Mouse (Mus musculus): ENCODE measurements at regions not wholly inside any gene's neighbourhood (a gene's known extent, or its start where the extent isn't known, plus 50 kb on each side); places are given as distances from the start of the nearest gene placed in this dataset.

DNA sequence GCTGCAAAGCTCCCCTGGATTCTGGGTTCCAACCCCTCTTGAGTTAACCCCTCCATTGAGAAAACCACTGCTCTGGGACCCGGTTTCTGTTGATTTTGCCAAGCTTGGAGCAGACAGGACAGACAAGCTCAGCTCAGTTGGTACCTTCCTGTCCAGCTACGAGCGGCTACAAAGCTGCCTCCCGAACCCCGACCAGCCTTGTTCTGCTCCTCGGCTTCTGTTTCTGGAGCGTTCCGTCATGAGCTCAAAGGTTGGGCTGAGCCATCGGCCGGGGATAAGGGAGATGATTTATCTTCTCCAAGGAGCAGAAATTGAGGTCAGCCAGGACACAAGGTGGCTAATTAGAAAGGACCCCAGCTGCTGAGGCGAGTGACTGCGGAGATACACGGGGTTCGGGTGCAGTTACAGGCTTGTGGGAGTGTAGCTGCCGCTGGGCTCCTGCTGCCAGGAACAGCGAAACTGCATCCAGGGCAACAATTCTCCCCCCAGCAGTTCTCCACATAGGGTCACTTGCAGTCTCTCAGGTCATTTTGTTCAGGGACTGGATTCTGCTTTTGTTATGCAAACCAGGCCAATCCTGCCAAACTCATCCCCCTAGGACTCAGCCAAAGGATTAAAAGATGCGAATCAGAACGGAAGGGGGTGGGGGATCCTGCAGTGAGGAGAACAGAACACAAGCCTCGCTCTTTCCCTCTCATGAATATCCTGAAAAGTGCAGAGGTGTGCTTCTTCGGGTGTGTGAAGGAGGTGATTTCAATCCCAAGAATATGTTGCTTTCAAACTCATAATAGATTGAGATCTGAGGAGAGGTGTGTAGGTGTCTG is 50.0 kb upstream of the Tmem132d start:
- in situ Hi-C loops (cut with MseI, MboI), result no loop called here
